25 mouse cellular contexts compared by ENCODE assay signal in genomic region chr5:130335462-130335861, GRCm38 (mm10). TPM values are rescaled to one million over a fixed set of nuclear protein-coding genes. Genes with fewer than 3 reads are reported as not detected.
DNase-seq lines count a peak whose midpoint lies in the region; TF ChIP-seq lines count a peak whose summit lies in the region.
"Had no signal": no experiment of that assay in that cellular context is flagged by ENCODE, and none has a peak within 500 bp of the region (broad histone marks: within the 10 kb centered on the region; RNA-seq: fewer than 3 reads in every experiment).

No protein-coding gene starts in this region.

- intact Hi-C loops in left cerebral cortex, postnatal 14 days (cut with DNase I): no loop called here

- H3K4me1 ChIP-seq in E14TG2a.4 (replicated peaks; ENCODE audit: low read depth, low read length): no peaks in the 10 kb centered on the region
- H3K4me1 ChIP-seq: embryonic facial prominence, embryonic 13.5 days had no signal

- no peaks in the 10 kb centered on the region for H3K27me3 ChIP-seq in E14TG2a.4 (ENCODE audit: insufficient read depth, low read length)
- H3K27me3 ChIP-seq: CH12.LX; embryonic facial prominence, embryonic 13.5 days; hindbrain, embryonic 13.5 days; Patski had no signal

- no peaks in the 10 kb centered on the region for H3K9me3 ChIP-seq in E14TG2a.4 (ENCODE audit: low read length)
- H3K9me3 ChIP-seq: heart, embryonic 10.5 days; hindbrain, embryonic 13.5 days had no signal

- H3K4me3 ChIP-seq in layer of hippocampus, adult 2 months: no peak overlapping the region
- H3K4me3 ChIP-seq in E14TG2a.4 (replicated peaks; ENCODE audit: low read length): no peak overlapping the region
- H3K4me3 ChIP-seq: embryonic facial prominence, embryonic 13.5 days; forebrain, embryonic 12.5 days; heart, embryonic 10.5 days; hindbrain, embryonic 13.5 days had no signal

- DNase-seq in layer of hippocampus, adult 2 months (ENCODE audit: low spot score in 2 of 2): no peak
- DNase-seq in layer of hippocampus, adult 8-10 months (ENCODE audit: low spot score in 2 of 2): no peak
- DNase-seq in R1 (ENCODE audit: low read depth, low spot score): peak; percentile 31
- no peak for DNase-seq in cerebellum, postnatal 25 days
- DNase-seq in thymus, adult 18-20 months: no peak
- DNase-seq in left cerebral cortex, postnatal 14 days (ENCODE audit: low spot score in 2 of 2): no peak
- DNase-seq: adrenal gland, adult 8-10 months; adrenal gland, postnatal 36 days; cerebellum, adult 11 months; cerebellum, adult 8-10 months; cerebellum, postnatal 36 days; gastrocnemius, postnatal 10 days; heart, adult 18-20 months had no signal

- peaks cover 67% of the 10 kb centered on the region for H3K36me3 ChIP-seq in E14TG2a.4 (ENCODE audit: insufficient read depth, low read length)

- H3K27ac ChIP-seq in layer of hippocampus, adult 2 months: no peak overlapping the region
- H3K27ac ChIP-seq: embryonic facial prominence, embryonic 13.5 days; forebrain, embryonic 12.5 days; heart, embryonic 10.5 days; hindbrain, embryonic 13.5 days; hindbrain, postnatal 0 days had no signal

- TF ChIP-seq CTCF in layer of hippocampus, adult 2 months (conservative IDR thresholded peaks at IDR 0.05): peak; percentile 47
- TF ChIP-seq CTCF in E14TG2a.4 (conservative IDR thresholded peaks at IDR 0.05; ENCODE audit: low read length): peak; percentile 51

RNA-seq across cellular contexts. Expression of gene Caln1, which starts 33.8 kb away (rescaled TPM):
- 100 to 1,000 TPM; 129 to 132 TPM for total RNA-seq in layer of hippocampus, adult 2 months (2021)
- 100 to 1,000 TPM; 127 to 148 (median 137) TPM for total RNA-seq in layer of hippocampus, adult 8-10 months (2022)
- total RNA-seq in left cerebral cortex, postnatal 14 days (2021): 100 to 1,000 TPM; 146 to 147 TPM
- total RNA-seq: ES-E14; gastrocnemius, postnatal 4 days; heart, adult 18-20 months; hematopoietic stem cell, adult 5-6 weeks had no signal

RNA-seq across cellular contexts. Expression of gene A330070K13Rik, which starts 49.0 kb away (rescaled TPM):
- total RNA-seq in layer of hippocampus, adult 2 months (2021): 1 to 10 TPM; 1.9 to 2.9 TPM
- total RNA-seq in layer of hippocampus, adult 8-10 months (2022): 1 to 10 TPM; 1.3 to 4.0 (median 1.9) TPM
- 1 to 10 TPM; 1.4 to 1.7 TPM for total RNA-seq in left cerebral cortex, postnatal 14 days (2021)
- total RNA-seq: adrenal gland, adult 8-10 months; adrenal gland, postnatal 36 days; CH12.LX; ES-E14; gastrocnemius, postnatal 10 days; gastrocnemius, postnatal 4 days; heart, adult 18-20 months; heart, postnatal 10 days; hematopoietic stem cell, adult 5-6 weeks; hindbrain, postnatal 0 days had no signal
